Mouse (Mus musculus) forebrain, embryonic 11.5 days (tissue): Measurements from ENCODE around the gene Mgat1. TPM values are rescaled to one million over a fixed set of nuclear protein-coding genes. Genes with fewer than 3 reads are reported as not detected.

Experiments
- ATAC-seq: fragments of 200-750 bp; cut with Nextera tagmentation; replicated peaks from 2 replicates; pipeline ENCODE4 v1.8.0; 2017; ENCODE audit warnings: moderate TSS enrichment; ENCODE audit not compliant: low FRiP score
- DNase-seq: peaks from one replicate; pipeline ENCODE4 v3.0.0-alpha.2; 2017; ENCODE audit warnings: low spot score
- H3K27ac ChIP-seq: fragments of 300-500 bp; sonication (generic); 2 replicates; pipeline ENCODE4 v1.5.1; 2014; ENCODE audit warnings: low read depth, low read length
- H3K27me3 ChIP-seq: fragments of 300-500 bp; sonication (generic); 2 replicates; pipeline ENCODE4 v1.6.1; 2014; ENCODE audit warnings: mild to moderate bottlenecking, low read length, mixed read lengths; ENCODE audit not compliant: control insufficient read depth, insufficient read depth
- H3K36me3 ChIP-seq: fragments of 300-500 bp; sonication (generic); 2 replicates; pipeline ENCODE4 v1.6.1; 2014; ENCODE audit warnings: mild to moderate bottlenecking, low read length, moderate library complexity, mixed read lengths; ENCODE audit not compliant: control insufficient read depth, insufficient read depth
- H3K4me1 ChIP-seq: fragments of 300-500 bp; sonication (generic); replicated peaks from 2 replicates; pipeline ENCODE4 v1.6.1; 2014; ENCODE audit warnings: low read length, mixed read lengths; ENCODE audit not compliant: control insufficient read depth, insufficient read depth
- H3K4me2 ChIP-seq: fragments of 300-500 bp; sonication (generic); 2 replicates; pipeline ENCODE4 v1.6.1; 2014; ENCODE audit warnings: low read depth, mild to moderate bottlenecking, low read length, moderate library complexity, mixed read lengths; ENCODE audit not compliant: severe bottlenecking
- H3K4me3 ChIP-seq: fragments of 300-500 bp; sonication (generic); 2 replicates; pipeline ENCODE4 v1.5.1; 2014; ENCODE audit warnings: low read depth, low read length
- H3K9ac ChIP-seq: fragments of 300-500 bp; sonication (generic); 2 replicates; pipeline ENCODE4 v1.6.1; 2014; ENCODE audit warnings: low read length
- H3K9me3 ChIP-seq: fragments of 300-500 bp; sonication (generic); 2 replicates; pipeline ENCODE4 v1.6.1; 2016; ENCODE audit warnings: low read length, mixed read lengths; ENCODE audit not compliant: control insufficient read depth
- WGBS: fragments of 180-500 bp; shearing (Covaris S2); extraction: QIAGEN DNeasy Blood & Tissue Kit; methylation state at CpG from one replicate; pipeline ENCODE4 v1.1.7; 2014; 5-methylcytosine and 5-hydroxymethylcytosine counted together
- polyA plus RNA-seq: library from polyadenylated mRNA; unstranded; fragments of >200 nt; fragmentation: Nextera tagmentation; extraction: Ambion mirVana; gene quantifications from 2 replicates; pipeline ENCODE4 v1.2.1, GENCODE M21; 2014

Mgat1 gene
- polyA plus RNA-seq, 1 experiment from 2014 or later = 34.6 TPM

DNA sequence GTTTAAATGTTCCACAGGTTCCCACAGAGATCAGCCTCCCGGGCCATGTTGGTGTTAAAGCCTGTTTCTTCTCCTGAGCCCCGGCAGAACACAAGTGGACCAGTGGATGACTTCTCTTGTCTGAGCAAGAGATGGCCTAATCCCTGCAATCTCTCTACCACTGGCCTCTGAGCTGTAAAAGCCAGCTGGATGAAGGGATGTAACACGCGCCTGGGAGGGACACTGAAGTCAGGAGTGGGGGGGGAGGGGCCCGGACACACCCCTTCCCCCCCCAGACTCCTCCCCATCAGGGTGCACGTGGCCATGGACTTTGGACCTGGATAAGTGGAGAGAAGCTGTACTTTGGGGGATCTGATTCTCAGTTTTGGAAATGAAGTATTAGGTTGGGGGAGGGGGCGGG is 1.2 kb downstream of the Mgat1 start:
- Histone ChIP-seq H3K9ac (no peak overlapping the region), H3K4me2 (peak overlapping the region; percentile 60; the same call in 1 of the 2 replicates), H3K36me3 (no peaks in the 10 kb centered on the region), H3K4me3 (0 out of 2 replicates have a peak overlapping the region, but pooled peaks have one; percentile 49), H3K9me3 (no peaks in the 10 kb centered on the region), H3K4me1 (peaks cover 9% of the 10 kb centered on the region), H3K27ac (no peak overlapping the region), H3K27me3 (no peaks in the 10 kb centered on the region)
- WGBS = 13% methylated on average over 7 of the region's 7 CpGs
- DNase-seq (peak; percentile 58), ATAC-seq (no peak)

GRCm38 (mm10) chr11:49245634-49246415 is 1.8 kb downstream of the Mgat1 start:
- Histone ChIP-seq H3K9ac (no peak overlapping the region), H3K4me3 (0 out of 2 replicates have a peak overlapping the region, but pooled peaks have one; percentile 49), H3K27ac (no peak overlapping the region)

DNA sequence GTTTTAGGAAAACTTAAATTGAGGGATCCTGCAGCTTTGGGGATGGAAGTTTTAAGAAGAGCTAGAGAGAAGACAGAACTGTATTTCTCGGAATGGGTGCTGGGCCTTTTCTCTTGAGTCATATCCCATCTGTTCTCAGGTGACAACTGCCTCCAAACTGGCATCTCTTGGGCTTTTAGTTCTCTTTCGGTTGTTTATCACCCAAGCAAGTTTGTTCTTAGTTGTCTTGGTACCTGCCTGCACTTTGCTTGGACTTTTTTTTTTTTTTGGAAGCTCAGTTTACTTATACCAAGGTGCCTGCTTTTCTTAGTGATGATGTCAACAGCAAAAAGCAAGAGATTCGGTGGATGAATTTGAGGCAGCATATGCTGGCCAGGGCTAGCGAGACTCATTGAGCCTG is 2.5 kb downstream of the Mgat1 start:
- WGBS = 85% methylated on average over 4 of the region's 4 CpGs
- no peak for ATAC-seq
- DNase-seq = no peak
- H3K4me2 ChIP-seq = no peak overlapping the region
- no peak overlapping the region for H3K4me3 ChIP-seq
- no peak overlapping the region for H3K9ac ChIP-seq
- H3K4me1 ChIP-seq = peaks cover 13% of the 10 kb centered on the region
- H3K27me3 ChIP-seq = no peaks in the 10 kb centered on the region
- no peak overlapping the region for H3K27ac ChIP-seq
- no peaks in the 10 kb centered on the region for H3K9me3 ChIP-seq
- no peaks in the 10 kb centered on the region for H3K36me3 ChIP-seq

More at GRCm38 (mm10) chr11:49245634-49246415, 1.8 kb downstream of the Mgat1 start:
- H3K9me3 ChIP-seq = no peaks in the 10 kb centered on the region
- H3K36me3 ChIP-seq = no peaks in the 10 kb centered on the region
- no peak for DNase-seq
- 25% methylated on average over 12 of the region's 12 CpGs for WGBS
- H3K27me3 ChIP-seq = no peaks in the 10 kb centered on the region
- peaks cover 9% of the 10 kb centered on the region for H3K4me1 ChIP-seq
- H3K4me2 ChIP-seq = peak overlapping the region; percentile 60; the same call in 1 of the 2 replicates
- ATAC-seq = no peak

DNA sequence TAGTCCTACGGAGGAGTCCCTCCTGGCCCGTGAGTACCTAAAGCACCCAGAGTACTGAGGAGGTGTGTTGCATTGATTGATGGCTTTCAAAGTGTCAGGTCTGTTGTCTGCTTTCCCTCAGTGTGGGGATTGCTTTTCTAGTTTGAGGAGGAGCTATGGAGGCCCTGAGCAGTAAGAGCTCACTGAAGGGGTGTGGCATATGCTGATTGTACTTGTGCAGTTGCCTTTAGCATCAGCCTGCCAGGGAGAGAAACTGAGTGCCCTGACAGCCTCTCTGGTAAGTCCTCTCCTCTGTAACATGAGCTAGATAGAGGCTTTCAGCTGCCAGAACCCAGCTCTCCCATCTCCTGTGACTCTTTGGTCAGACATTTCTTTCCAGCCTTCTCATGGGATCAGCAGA is 3.3 kb downstream of the Mgat1 start:
- WGBS = 74% methylated on average over 2 of the region's 2 CpGs
- H3K36me3 ChIP-seq = no peaks in the 10 kb centered on the region
- H3K4me1 ChIP-seq = peaks cover 13% of the 10 kb centered on the region
- H3K9ac ChIP-seq = no peak overlapping the region
- ATAC-seq = no peak
- DNase-seq = no peak
- no peaks in the 10 kb centered on the region for H3K27me3 ChIP-seq
- H3K9me3 ChIP-seq = no peaks in the 10 kb centered on the region
- no peak overlapping the region for H3K27ac ChIP-seq
- H3K4me2 ChIP-seq = no peak overlapping the region
- H3K4me3 ChIP-seq = no peak overlapping the region

GRCm38 (mm10) chr11:49248226-49248973 is 4.4 kb downstream of the Mgat1 start:
- Histone ChIP-seq H3K4me2 (no peak overlapping the region), H3K27ac (no peak overlapping the region), H3K36me3 (no peaks in the 10 kb centered on the region), H3K4me1 (peaks cover 13% of the 10 kb centered on the region), H3K27me3 (no peaks in the 10 kb centered on the region), H3K4me3 (no peak overlapping the region), H3K9ac (no peak overlapping the region), H3K9me3 (no peaks in the 10 kb centered on the region)
- no peak for DNase-seq
- 60% methylated on average over 6 of the region's 6 CpGs for WGBS
- ATAC-seq = no peak

GRCm38 (mm10) chr11:49248974-49249700 is 5.1 kb downstream of the Mgat1 start:
- H3K4me1 ChIP-seq = peaks cover 13% of the 10 kb centered on the region
- H3K9me3 ChIP-seq = no peaks in the 10 kb centered on the region
- no peak overlapping the region for H3K4me2 ChIP-seq
- H3K9ac ChIP-seq = no peak overlapping the region
- ATAC-seq (no peak), DNase-seq (no peak)
- no peak overlapping the region; the same call in 1 of the 2 replicates for H3K27ac ChIP-seq
- WGBS = 75% methylated on average over 6 of the region's 6 CpGs
- no peak overlapping the region for H3K4me3 ChIP-seq
- no peaks in the 10 kb centered on the region for H3K36me3 ChIP-seq
- H3K27me3 ChIP-seq = no peaks in the 10 kb centered on the region

DNA sequence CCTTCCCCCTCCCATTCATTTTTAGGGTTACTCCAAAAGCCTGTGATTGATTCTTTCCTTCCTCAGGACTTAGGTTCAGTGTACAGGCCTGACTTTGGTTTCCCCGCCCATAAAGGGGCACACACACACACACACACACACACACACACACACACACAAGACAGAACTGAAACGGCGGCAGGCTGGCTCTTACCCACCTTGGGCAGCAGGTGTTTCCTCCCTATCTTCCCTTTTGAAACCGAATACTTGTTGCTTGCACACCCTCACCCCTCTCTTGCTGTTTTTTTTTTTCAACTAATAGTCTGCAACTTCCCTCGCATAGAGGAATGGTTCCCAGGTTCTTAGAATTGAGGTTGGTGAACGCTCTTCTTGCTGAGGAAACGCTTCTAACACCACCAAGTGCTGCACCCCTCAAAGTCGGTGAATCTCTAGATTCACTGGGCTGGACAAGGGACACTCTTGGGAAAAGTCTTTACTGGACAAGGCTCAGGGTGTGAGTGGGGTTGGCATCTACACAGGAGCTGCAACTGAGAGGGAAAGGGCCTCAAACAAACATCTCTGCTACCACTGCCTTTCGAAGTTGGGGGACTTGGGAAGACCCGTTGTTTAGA is 5.9 kb downstream of the Mgat1 start:
- peak overlapping the region; percentile 91 for H3K9ac ChIP-seq
- no peak overlapping the region for H3K27ac ChIP-seq
- DNase-seq (no peak), ATAC-seq (no peak)
- H3K4me2 ChIP-seq = peak overlapping the region; percentile 83
- no peaks in the 10 kb centered on the region for H3K9me3 ChIP-seq
- peaks cover 11% of the 10 kb centered on the region for H3K4me1 ChIP-seq
- peak overlapping the region; percentile 62 for H3K4me3 ChIP-seq
- no peaks in the 10 kb centered on the region for H3K27me3 ChIP-seq
- H3K36me3 ChIP-seq = no peaks in the 10 kb centered on the region
- 33% methylated on average over 10 of the region's 10 CpGs for WGBS
